Mouse (Mus musculus) myocyte (in vitro differentiated cells): Measurements from ENCODE around the gene Timp2. TPM values are rescaled to one million over a fixed set of nuclear protein-coding genes. Genes with fewer than 3 reads are reported as not detected.

ENCODE experiments used
- H3K27me3 ChIP-seq: one replicate; pipeline ENCODE4 v1.6.1; 2011; ENCODE audit not compliant: control insufficient read depth, insufficient read depth, insufficient read length
- H3K36me3 ChIP-seq: one replicate; pipeline ENCODE4 v1.6.1; 2011; ENCODE audit not compliant: control insufficient read depth, insufficient read depth
- H3K4me2 ChIP-seq: one replicate; pipeline ENCODE4 v1.6.1; 2011; ENCODE audit warnings: low read depth, control low read depth
- H3K4me3 ChIP-seq: one replicate; pipeline ENCODE4 v1.5.1; 2011; ENCODE audit warnings: mild to moderate bottlenecking, control low read depth, moderate library complexity
- H3K79me2 ChIP-seq: one replicate; pipeline ENCODE4 v1.6.1; 2011; ENCODE audit not compliant: control insufficient read depth, insufficient read depth
- H3ac ChIP-seq: one replicate; pipeline ENCODE4 v1.6.1; 2011; ENCODE audit not compliant: control insufficient read depth, insufficient read length
- CEBPB ChIP-seq: IDR thresholded peaks from 2 replicates; pipeline ENCODE4 v1.6.1; 2011; ENCODE audit warnings: mild to moderate bottlenecking, moderate library complexity; ENCODE audit not compliant: poor library complexity, insufficient read depth, severe bottlenecking
- E2F4 ChIP-seq: IDR thresholded peaks from one replicate; pipeline ENCODE4 v1.6.1; 2011; ENCODE audit warnings: mild to moderate bottlenecking, control low read depth, moderate library complexity; ENCODE audit not compliant: insufficient read depth
- MAX ChIP-seq: IDR thresholded peaks from one replicate; pipeline ENCODE4 v1.6.1; 2011; ENCODE audit warnings: low read depth, mild to moderate bottlenecking, control low read depth
- MYOG ChIP-seq, 3 experiments: IDR thresholded peaks; one replicate each; pipeline ENCODE4 v1.6.1; 2011; ENCODE audit warnings: control low read depth in 2 of 3, low read depth in 2 of 3, mild to moderate bottlenecking in 2 of 3; ENCODE audit not compliant: insufficient read length in 2 of 3, control insufficient read depth in 1 of 3, insufficient read depth in 1 of 3
- POLR2A ChIP-seq: IDR thresholded peaks from one replicate; pipeline ENCODE4 v1.6.1; 2011; ENCODE audit warnings: low read depth, mild to moderate bottlenecking, control low read depth, moderate library complexity; ENCODE audit not compliant: insufficient read length
- POLR2AphosphoS2 ChIP-seq: IDR thresholded peaks from one replicate; pipeline ENCODE4 v1.6.1; 2011; ENCODE audit warnings: low read depth, control low read depth; ENCODE audit not compliant: insufficient read length
- REST ChIP-seq: IDR thresholded peaks from one replicate; pipeline ENCODE4 v1.6.1; 2011; ENCODE audit warnings: mild to moderate bottlenecking, control low read depth, moderate library complexity; ENCODE audit not compliant: insufficient read depth, insufficient read length
- SRF ChIP-seq: IDR thresholded peaks from one replicate; pipeline ENCODE4 v1.6.1; 2011; ENCODE audit warnings: low read depth; ENCODE audit not compliant: control insufficient read depth, insufficient read length
- TCF12 ChIP-seq: IDR thresholded peaks from one replicate; pipeline ENCODE4 v1.6.1; 2011; ENCODE audit warnings: mild to moderate bottlenecking, control low read depth; ENCODE audit not compliant: poor library complexity, insufficient read depth, severe bottlenecking
- USF1 ChIP-seq: IDR thresholded peaks from one replicate; pipeline ENCODE4 v1.6.1; 2011; ENCODE audit warnings: low read depth, mild to moderate bottlenecking, control low read depth, moderate library complexity
- polyA plus RNA-seq: library from polyadenylated mRNA; unstranded; fragments of >200 nt; fragmentation: generic; extraction: Trizol; gene quantifications from one replicate; pipeline ENCODE4 v1.2.1, GENCODE M21; 2012; ENCODE audit warnings: missing spikeins

The Timp2 gene
- polyA plus RNA-seq, 1 experiment: 321 TPM

DNA sequence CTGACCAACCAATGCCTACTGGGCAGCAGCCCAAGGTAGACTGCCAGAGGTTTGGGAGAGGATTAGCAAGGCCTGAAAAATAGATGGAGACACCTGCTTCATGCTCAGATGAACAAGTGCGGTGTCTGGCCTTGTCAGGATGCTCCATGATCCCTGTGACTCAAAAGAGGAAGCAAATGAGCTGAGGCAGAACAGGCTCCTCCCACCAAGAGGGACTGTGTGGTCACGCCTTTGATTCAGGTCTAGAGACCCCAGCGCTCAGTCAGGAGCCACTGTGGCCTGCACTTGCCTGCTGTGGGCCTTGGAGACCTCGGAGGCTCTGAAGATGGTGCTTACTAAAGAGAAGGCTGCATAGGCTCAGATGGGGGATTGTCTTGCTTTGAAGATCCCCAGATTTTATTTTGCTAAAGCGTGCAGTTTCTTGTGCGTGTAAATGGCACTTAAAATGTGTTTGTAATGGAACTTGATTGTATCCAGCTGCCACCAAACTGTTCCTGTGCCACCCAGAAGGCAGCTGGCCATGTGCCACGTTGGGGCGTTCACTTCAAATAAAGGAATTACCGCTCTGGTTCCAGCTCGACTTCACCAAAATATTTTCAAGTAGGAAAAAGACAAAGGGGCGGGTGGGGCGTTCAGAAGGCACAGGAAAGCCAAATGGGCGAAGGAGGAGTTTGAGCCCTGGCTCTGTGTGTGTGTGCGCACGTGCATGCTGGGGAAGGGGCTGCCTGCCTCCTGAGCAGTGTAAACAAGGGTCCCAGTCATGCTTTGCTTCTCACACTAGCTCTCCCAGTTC is 101.2 kb downstream of the Timp2 start:
- Histone ChIP-seq H3K4me3 (no peak overlapping the region), H3K4me2 (no peak overlapping the region), H3K79me2 (no peaks in the 10 kb centered on the region), H3K27me3 (no peaks in the 10 kb centered on the region), H3ac (no peak overlapping the region), H3K36me3 (peaks cover 1% of the 10 kb centered on the region)
- TF ChIP-seq SRF (no peak), POLR2A (peak; percentile 6), USF1 (no peak), CEBPB (no peak), TCF12 (no peak), E2F4 (no peak), MYOG (IDR thresholded peaks at IDR 0.05; ENCODE audit: control insufficient read depth in 1 of 3, insufficient read depth in 1 of 3, insufficient read length in 2 of 3, low read depth in 2 of 3) (no peak), REST (no peak), POLR2AphosphoS2 (peak; percentile 36)

DNA sequence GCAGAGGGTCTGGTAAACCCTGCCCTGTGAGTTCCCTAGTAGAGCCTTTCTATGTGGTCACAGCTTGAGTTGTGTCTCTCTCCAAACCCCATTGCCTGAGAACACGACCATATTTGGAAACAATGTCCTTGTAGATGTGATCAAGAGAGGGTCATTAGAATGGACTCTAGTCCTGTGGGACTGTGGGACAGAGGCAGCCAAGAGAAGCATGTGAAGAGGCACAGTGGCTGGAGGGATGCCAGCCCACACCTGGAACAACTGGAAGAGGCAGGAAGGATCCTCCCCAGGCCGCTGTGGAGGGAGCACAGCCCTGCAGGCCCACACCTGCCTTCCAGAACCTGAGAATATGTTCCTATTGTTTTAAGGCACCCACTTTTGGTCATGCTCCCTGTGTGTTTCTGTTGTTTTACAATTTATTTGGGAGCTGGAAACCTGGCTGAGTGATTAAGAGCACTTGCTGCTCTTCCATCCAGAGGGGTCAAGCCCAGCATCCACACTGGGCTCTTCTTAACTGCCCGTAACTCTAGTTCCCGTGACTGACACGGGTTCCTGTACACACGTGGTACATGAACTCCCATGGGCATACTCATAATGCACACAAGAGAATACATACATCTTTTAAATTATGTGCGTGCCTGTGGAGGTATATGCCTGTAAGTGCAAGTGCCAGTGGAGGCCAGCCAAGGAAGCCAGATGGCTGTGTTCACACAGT is 101.9 kb downstream of the Timp2 start:
- no peak overlapping the region for H3ac ChIP-seq

More for the DNA sequence above, 101.9 kb downstream of the Timp2 start:
- no peaks in the 10 kb centered on the region for H3K27me3 ChIP-seq
- no peak overlapping the region for H3K4me2 ChIP-seq
- no peaks in the 10 kb centered on the region for H3K36me3 ChIP-seq
- H3K4me3 ChIP-seq: no peak overlapping the region
- no peaks in the 10 kb centered on the region for H3K79me2 ChIP-seq
- peak; percentile 28 for TF ChIP-seq POLR2AphosphoS2
- TF ChIP-seq MAX: no peak

Other genes starting within 250 kb of the Timp2 start
- gene Dnah17, start 225.1 kb downstream of the Timp2 start, polyA plus RNA-seq: 0.16 TPM
- 16.1 TPM for gene Cyth1, start 107.1 kb downstream of the Timp2 start, polyA plus RNA-seq
- gene Usp36, start 65.5 kb downstream of the Timp2 start, polyA plus RNA-seq: 19.5 TPM
- 0.60 TPM for gene Cep295nl, start 13.2 kb downstream of the Timp2 start, polyA plus RNA-seq
- 16.4 TPM for gene Lgals3bp, start 46.4 kb upstream of the Timp2 start, polyA plus RNA-seq
- 33.7 TPM for gene Cant1, start 63.3 kb upstream of the Timp2 start, polyA plus RNA-seq
- gene C1qtnf1, start 72.5 kb upstream of the Timp2 start, polyA plus RNA-seq: 9.8 TPM
- gene Engase, start 121.1 kb upstream of the Timp2 start, polyA plus RNA-seq: 5.1 TPM